Mouse (Mus musculus): ENCODE results near the gene Kcnc3.

DNA sequence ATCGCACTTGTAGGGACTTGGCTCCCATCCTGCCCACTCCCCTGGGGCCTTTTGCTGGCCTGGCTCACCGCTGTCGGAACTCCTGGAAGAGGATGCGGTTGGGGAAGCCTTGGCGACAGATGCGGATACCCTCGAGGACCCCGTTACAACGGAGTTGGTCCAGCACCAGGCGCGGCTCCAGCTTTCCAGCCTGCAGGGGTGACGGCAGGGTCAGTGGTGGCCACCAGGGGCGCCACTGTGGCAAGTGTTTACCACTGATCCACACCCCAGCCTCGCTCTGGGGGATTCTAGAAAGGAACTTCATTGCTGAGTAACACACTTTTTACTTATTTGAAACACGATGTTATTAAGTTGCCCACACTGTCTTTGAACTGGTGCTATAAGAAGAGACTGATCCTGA, 42.9 kb downstream of the Kcnc3 start:
- TF ChIP-seq CTCF (IDR thresholded peaks at IDR 0.05; ENCODE audit: low read depth, low read length) (peak; percentile 46), POLR2A (IDR thresholded peaks at IDR 0.05; ENCODE audit: extremely low read depth, insufficient read depth, low read length) (no peak)
